Mouse (Mus musculus) lung, postnatal 25 days (tissue): ENCODE measurements around the gene Otulinl.
A peak's percentile ranks its signal among the peaks of the same experiment; 100 is the strongest.
"Not testable (repeated sequence)": the region's sequence is repeated elsewhere in the genome, so short reads cannot be mapped to it uniquely, and the experiment has no call there.

Source experiments
- DNase-seq: peaks from one replicate; pipeline ENCODE4 v3.0.0; 2022; ENCODE audit warnings: low spot score

The Otulinl gene

GRCm38 (mm10) chr15:27681419-27682187, at the start of gene Otulinl:
Gene Otulinl, minus strand, starts transcription at chr15:27681579.
- peak; percentile 95 for DNase-seq

DNA sequence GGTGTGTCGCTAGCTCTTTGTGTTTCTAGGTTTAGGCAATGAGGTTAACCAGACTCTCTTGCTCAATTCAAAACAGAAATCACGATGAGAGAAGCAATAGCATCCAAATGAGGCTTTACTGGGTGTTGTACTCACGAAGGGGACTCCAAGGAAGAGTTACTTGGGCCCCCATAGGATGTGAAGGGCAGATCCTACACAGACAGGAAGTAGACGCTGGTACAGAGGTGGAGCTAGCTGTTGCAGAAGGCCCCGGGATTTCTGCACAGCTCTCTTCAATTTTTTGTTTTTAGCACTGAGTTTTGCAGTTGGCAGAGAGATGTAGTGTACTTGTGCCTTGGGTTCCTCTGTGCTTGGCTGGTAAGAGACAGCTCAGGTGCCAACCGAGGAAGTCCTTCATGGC, 44.8 kb upstream of the Otulinl start:
- no peak for DNase-seq

GRCm38 (mm10) chr15:27724796-27725680, 43.7 kb upstream of the Otulinl start:
- peak; percentile 32 for DNase-seq

- DNase-seq: peak; percentile 25
Measured at GRCm38 (mm10) chr15:27724298-27724697, 42.9 kb upstream of the Otulinl start.

DNA sequence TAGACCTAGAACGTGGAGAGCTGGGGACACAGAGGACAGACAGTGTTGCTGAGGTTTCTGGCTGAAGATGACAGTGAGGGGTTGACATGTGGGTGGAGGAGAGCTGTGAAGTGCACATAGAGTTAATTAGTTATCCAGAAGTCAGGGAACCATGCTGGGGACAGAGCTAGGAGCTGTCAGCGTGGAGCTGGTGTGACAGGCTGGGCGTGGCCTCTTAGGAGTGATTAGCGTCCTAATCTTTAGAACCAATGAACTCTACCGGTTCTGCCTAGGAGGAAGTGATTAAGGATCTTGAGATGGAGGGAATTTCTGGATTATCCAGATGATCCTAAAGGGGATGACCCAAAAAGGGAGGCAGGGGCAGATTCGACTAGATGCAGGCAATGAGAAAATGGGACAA, 42.4 kb upstream of the Otulinl start:
- no peak for DNase-seq

GRCm38 (mm10) chr15:27720297-27720696, 38.9 kb upstream of the Otulinl start:
- DNase-seq: not testable (repeated sequence)

DNA sequence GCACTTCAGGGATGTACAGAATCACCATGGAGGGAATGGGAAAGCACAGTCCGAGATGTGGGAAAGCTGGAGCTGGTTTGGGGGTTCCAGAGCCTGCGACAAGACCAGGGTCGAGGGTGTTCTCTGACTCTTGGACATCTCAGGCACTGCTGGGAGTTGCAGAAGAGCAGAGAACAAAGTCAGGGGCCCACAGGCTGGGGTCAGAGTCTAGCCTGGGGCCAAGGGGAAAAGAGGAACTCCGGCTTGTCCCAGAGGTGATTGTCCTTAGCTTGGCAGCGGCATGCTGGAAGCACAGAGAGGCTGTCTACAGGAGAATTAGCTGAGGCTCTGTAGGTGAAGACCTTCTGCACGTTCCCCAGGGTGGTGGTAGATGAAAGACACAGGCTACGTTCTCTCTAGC, 37.3 kb upstream of the Otulinl start:
- DNase-seq: no peak

- DNase-seq: peak; percentile 64
Measured at GRCm38 (mm10) chr15:27715331-27715730, 34.0 kb upstream of the Otulinl start.

DNA sequence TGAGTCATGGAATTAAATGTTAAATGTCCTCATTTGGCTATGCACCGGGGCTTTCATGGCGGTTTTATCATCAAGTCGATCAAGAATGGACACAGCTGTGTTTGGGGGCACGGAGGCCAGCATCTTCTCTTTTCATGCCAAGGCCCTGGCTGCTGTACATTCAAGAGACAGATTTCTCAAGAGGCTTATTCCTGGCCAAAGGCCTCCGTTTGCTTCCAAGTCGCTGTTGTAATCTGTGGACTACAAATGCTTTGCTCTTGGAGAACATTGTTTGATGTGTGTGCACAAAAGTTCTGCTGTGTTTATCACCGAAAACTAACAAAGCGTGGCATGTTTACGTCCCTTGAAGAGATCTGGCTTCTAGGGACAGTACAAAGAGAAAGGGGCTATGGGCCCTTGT, 29.3 kb upstream of the Otulinl start:
- peak; percentile 55 for DNase-seq

- peak; percentile 29 for DNase-seq
Measured at GRCm38 (mm10) chr15:27708968-27709612, 27.7 kb upstream of the Otulinl start.

DNA sequence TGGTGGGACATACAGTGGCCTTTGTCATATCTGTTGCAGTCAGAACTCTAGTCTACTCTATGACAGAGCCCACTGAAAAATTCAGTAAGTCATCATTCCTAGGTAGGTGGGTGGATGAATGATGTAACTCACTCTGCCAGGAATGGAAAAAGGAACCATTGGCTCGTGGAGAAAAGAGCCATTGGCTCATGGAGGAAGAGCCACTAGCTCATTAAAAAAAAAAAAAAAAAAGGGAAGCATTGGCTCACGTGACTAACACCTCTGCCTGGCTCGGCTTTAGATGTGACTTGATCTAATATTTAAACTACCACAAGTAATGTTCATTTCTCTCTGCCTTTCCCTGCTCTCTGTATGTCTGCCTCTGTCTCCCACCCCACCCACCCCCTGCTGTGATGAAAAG, 27.1 kb upstream of the Otulinl start:
- DNase-seq: no peak

- DNase-seq: no peak
Measured at GRCm38 (mm10) chr15:27702972-27703313, 21.6 kb upstream of the Otulinl start.

GRCm38 (mm10) chr15:27702031-27702971, 20.9 kb upstream of the Otulinl start:
- DNase-seq: no peak

DNA sequence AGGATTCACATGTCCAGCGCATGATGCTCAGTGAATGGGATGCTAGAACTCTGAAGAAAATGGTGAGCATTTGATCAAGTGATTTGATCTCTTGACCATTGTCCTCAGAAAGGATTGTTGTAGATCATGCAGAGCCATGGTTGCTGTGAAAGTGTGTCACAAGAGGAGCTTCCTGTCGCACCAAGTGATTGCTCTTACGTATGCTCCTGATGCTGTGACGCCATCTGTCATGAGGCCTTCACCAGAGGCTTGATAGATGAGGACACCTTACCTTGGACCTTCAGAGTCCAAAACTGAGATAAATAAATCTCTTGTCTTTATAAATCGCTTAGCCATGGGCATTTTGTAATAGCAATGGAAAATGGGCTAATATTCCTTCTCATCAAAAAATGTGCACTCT, 16.3 kb upstream of the Otulinl start:
- DNase-seq: no peak

DNA sequence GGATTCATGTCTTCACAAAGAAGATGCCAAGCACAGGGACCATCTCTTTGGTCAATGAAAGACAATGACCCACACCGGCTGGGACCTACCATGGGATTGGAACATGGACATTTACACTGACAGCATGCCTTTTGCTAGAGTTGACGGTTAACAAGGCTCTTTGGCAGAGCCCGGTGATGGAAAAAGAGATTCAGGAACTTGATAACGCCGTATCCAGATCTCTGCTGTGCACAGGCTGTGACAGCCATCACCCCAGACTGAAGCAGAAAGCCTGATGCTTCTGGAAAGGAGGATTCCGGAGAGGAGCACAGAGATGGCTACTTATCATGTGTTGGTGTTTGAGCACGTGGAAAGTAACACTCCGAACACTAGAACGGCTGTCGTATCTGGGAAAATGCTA, 11.9 kb upstream of the Otulinl start:
- no peak for DNase-seq

GRCm38 (mm10) chr15:27692161-27692560, 10.8 kb upstream of the Otulinl start:
- DNase-seq: no peak

GRCm38 (mm10) chr15:27691213-27691612, 9.8 kb upstream of the Otulinl start:
- DNase-seq: no peak

- DNase-seq: no peak
Measured at GRCm38 (mm10) chr15:27688041-27688651, 6.8 kb upstream of the Otulinl start.

DNA sequence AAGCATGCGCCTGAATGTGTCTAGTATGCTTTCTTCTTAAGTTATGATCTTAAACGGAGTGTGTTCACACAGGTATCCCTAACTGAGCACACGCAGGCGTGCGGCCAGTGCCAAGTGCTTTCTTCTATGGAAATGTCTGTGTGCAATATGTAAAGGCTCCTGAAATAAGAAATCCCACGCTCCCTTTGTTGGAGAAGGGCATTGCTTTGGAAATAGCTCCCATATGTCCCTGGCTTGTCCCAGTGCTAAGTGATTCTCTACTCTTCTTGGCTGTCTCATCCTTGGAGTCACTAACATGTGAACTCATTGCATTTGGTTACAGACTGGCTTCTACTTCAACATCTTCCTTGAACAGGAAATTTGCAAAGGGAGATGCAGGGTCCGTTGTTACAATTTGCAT, 3.4 kb upstream of the Otulinl start:
- DNase-seq: no peak

- no peak for DNase-seq
Measured at GRCm38 (mm10) chr15:27683206-27683605, 1.8 kb upstream of the Otulinl start.

GRCm38 (mm10) chr15:27682619-27683018, 1.2 kb upstream of the Otulinl start:
- no peak for DNase-seq
